Mouse (Mus musculus) brain, embryonic 14.5 days (tissue): ENCODE measurements around the gene Tfdp2.

Experiments
- CTCF ChIP-seq: fragments of 200-500 bp; IDR thresholded peaks from 2 replicates; pipeline ENCODE4 v1.5.1; 2012; ENCODE audit warnings: inconsistent platforms, mild to moderate bottlenecking, moderate library complexity, borderline replicate concordance; ENCODE audit not compliant: insufficient read depth, insufficient read length; ENCODE audit errors: extremely low read depth
- POLR2A ChIP-seq: fragments of 200-500 bp; IDR thresholded peaks from 2 replicates; pipeline ENCODE4 v1.6.1; 2012; ENCODE audit warnings: mild to moderate bottlenecking, inconsistent platforms, borderline replicate concordance; ENCODE audit not compliant: poor library complexity, insufficient read depth, insufficient read length, severe bottlenecking; ENCODE audit errors: extremely low read depth

GRCm38 (mm10) chr9:96207428-96207827 lies 11.4 kb downstream of the Tfdp2 start:
- TF ChIP-seq CTCF (no peak), POLR2A (no peak)
